Mouse (Mus musculus) kidney, embryonic 16.5 days (tissue): Measurements from ENCODE around the gene Fam84b. TPM values are rescaled to one million over a fixed set of nuclear protein-coding genes. Genes with fewer than 3 reads are reported as not detected.

ENCODE experiments used
- ATAC-seq: fragments of 200-750 bp; cut with Nextera tagmentation; 2 replicates; pipeline ENCODE4 v1.8.0; 2017; ENCODE audit warnings: moderate TSS enrichment; ENCODE audit not compliant: low FRiP score, low TSS enrichment
- H3K27ac ChIP-seq: fragments of 300-500 bp; sonication (generic); 2 replicates; pipeline ENCODE4 v1.5.1; 2014; ENCODE audit warnings: low read length
- H3K27me3 ChIP-seq: fragments of 300-500 bp; sonication (generic); 2 replicates; pipeline ENCODE4 v1.6.1; 2014; ENCODE audit warnings: low read length, control low read depth, mixed read lengths; ENCODE audit not compliant: insufficient read depth
- H3K36me3 ChIP-seq: fragments of 300-500 bp; sonication (generic); 2 replicates; pipeline ENCODE4 v1.6.1; 2014; ENCODE audit warnings: low read length, control low read depth, mixed read lengths; ENCODE audit not compliant: insufficient read depth
- H3K4me1 ChIP-seq: fragments of 300-500 bp; sonication (generic); 2 replicates; pipeline ENCODE4 v1.6.1; 2014; ENCODE audit warnings: low read length, control low read depth, mixed read lengths; ENCODE audit not compliant: insufficient read depth
- H3K4me2 ChIP-seq: fragments of 300-500 bp; sonication (generic); replicated peaks from 2 replicates; pipeline ENCODE4 v1.6.1; 2014; ENCODE audit warnings: low read depth, low read length
- H3K4me3 ChIP-seq: fragments of 300-500 bp; sonication (generic); 2 replicates; pipeline ENCODE4 v1.5.1; 2014; ENCODE audit warnings: mild to moderate bottlenecking, low read length
- H3K9ac ChIP-seq: fragments of 300-500 bp; sonication (generic); replicated peaks from 2 replicates; pipeline ENCODE4 v1.6.1; 2014; ENCODE audit warnings: low read length
- H3K9me3 ChIP-seq: fragments of 300-500 bp; sonication (generic); 2 replicates; pipeline ENCODE4 v1.6.1; 2016; ENCODE audit warnings: low read length, control low read depth
- WGBS: fragments of 180-500 bp; shearing (Covaris S2); extraction: QIAGEN DNeasy Blood & Tissue Kit; methylation state at CpG from one replicate; pipeline ENCODE4 v1.1.7; 2014; 5-methylcytosine and 5-hydroxymethylcytosine counted together
- polyA plus RNA-seq: library from polyadenylated mRNA; unstranded; fragments of >200 nt; fragmentation: Nextera tagmentation; extraction: Ambion mirVana; gene quantifications from 2 replicates; pipeline ENCODE4 v1.2.1, GENCODE M21; 2015

Gene Fam84b
- 26.5 and 28.2 TPM in 2 replicates for polyA plus RNA-seq

GRCm38 (mm10) chr15:60853231-60853999, at the start of gene Fam84b:
TSS of gene Fam84b (minus strand) at chr15:60853778.
- ATAC-seq: peak; percentile 81
- no peak within 1 kb of the TSS for H3K4me3 ChIP-seq
- H3K4me2 ChIP-seq: peak within 1 kb of the TSS; percentile 40
- H3K27ac ChIP-seq: peak within 1 kb of the TSS; percentile 63; the same call in 1 of the 2 replicates
- no peaks in the 10 kb centered on the region for H3K27me3 ChIP-seq
- H3K9me3 ChIP-seq: peaks cover 3% of the 10 kb centered on the region
- peaks cover 11% of the 10 kb centered on the region for H3K4me1 ChIP-seq
- no peaks in the 10 kb centered on the region for H3K36me3 ChIP-seq
- WGBS: 17% methylated on average over 17 of the region's 17 CpGs
- H3K9ac ChIP-seq: 0 out of 2 replicates have a peak within 1 kb of the TSS, but pooled peaks have one; percentile 31

GRCm38 (mm10) chr15:60898187-60898965, 44.8 kb upstream of the Fam84b start:
- Histone ChIP-seq H3K27me3 (no peaks in the 10 kb centered on the region), H3K9me3 (no peaks in the 10 kb centered on the region), H3K27ac (no peak overlapping the region), H3K4me1 (no peaks in the 10 kb centered on the region), H3K4me3 (no peak overlapping the region), H3K9ac (no peak overlapping the region), H3K36me3 (no peaks in the 10 kb centered on the region), H3K4me2 (no peak overlapping the region)
- no peak for ATAC-seq
- WGBS: 34% methylated on average over 6 of the region's 6 CpGs

GRCm38 (mm10) chr15:60896040-60896439, 42.5 kb upstream of the Fam84b start:
- 71% methylated on average over 2 of the region's 2 CpGs for WGBS
- no peak overlapping the region for H3K9ac ChIP-seq
- no peaks in the 10 kb centered on the region for H3K36me3 ChIP-seq
- no peak overlapping the region for H3K4me3 ChIP-seq
- H3K9me3 ChIP-seq: no peaks in the 10 kb centered on the region
- no peak overlapping the region for H3K4me2 ChIP-seq
- H3K27me3 ChIP-seq: no peaks in the 10 kb centered on the region
- H3K4me1 ChIP-seq: no peaks in the 10 kb centered on the region
- no peak overlapping the region for H3K27ac ChIP-seq
- no peak for ATAC-seq

GRCm38 (mm10) chr15:60892976-60893463, 39.4 kb upstream of the Fam84b start:
- H3K4me2 ChIP-seq: no peak overlapping the region
- no peak overlapping the region for H3K4me3 ChIP-seq
- no peaks in the 10 kb centered on the region for H3K9me3 ChIP-seq
- ATAC-seq: no peak
- 63% methylated on average over 3 of the region's 3 CpGs for WGBS
- H3K27ac ChIP-seq: no peak overlapping the region
- no peak overlapping the region for H3K9ac ChIP-seq
- no peaks in the 10 kb centered on the region for H3K36me3 ChIP-seq
- no peaks in the 10 kb centered on the region for H3K27me3 ChIP-seq
- H3K4me1 ChIP-seq: no peaks in the 10 kb centered on the region

GRCm38 (mm10) chr15:60888724-60889123, 35.1 kb upstream of the Fam84b start:
- Histone ChIP-seq H3K36me3 (no peaks in the 10 kb centered on the region), H3K4me3 (no peak overlapping the region), H3K9me3 (no peaks in the 10 kb centered on the region), H3K4me2 (no peak overlapping the region), H3K9ac (no peak overlapping the region), H3K27ac (no peak overlapping the region), H3K27me3 (no peaks in the 10 kb centered on the region), H3K4me1 (no peaks in the 10 kb centered on the region)
- ATAC-seq: no peak
- 86% methylated on average over 2 of the region's 2 CpGs for WGBS

- no peak overlapping the region for H3K9ac ChIP-seq
- no peaks in the 10 kb centered on the region for H3K4me1 ChIP-seq
- no peaks in the 10 kb centered on the region for H3K9me3 ChIP-seq
- ATAC-seq: no peak
- 79% methylated on average over 6 of the region's 6 CpGs for WGBS
- no peaks in the 10 kb centered on the region for H3K36me3 ChIP-seq
- H3K4me2 ChIP-seq: no peak overlapping the region
- no peaks in the 10 kb centered on the region for H3K27me3 ChIP-seq
- no peak overlapping the region for H3K4me3 ChIP-seq
- H3K27ac ChIP-seq: no peak overlapping the region
Observed at GRCm38 (mm10) chr15:60875721-60876120, 22.1 kb upstream of the Fam84b start.

GRCm38 (mm10) chr15:60862417-60862816, 8.8 kb upstream of the Fam84b start:
- H3K4me2 ChIP-seq: no peak overlapping the region
- H3K9ac ChIP-seq: no peak overlapping the region
- H3K36me3 ChIP-seq: no peaks in the 10 kb centered on the region
- H3K27me3 ChIP-seq: no peaks in the 10 kb centered on the region
- H3K27ac ChIP-seq: no peak overlapping the region
- ATAC-seq: no peak
- H3K4me3 ChIP-seq: no peak overlapping the region
- no peaks in the 10 kb centered on the region for H3K9me3 ChIP-seq
- peaks cover 5% of the 10 kb centered on the region; the same call in 1 of the 2 replicates for H3K4me1 ChIP-seq
- 81% methylated on average over 3 of the region's 3 CpGs for WGBS

- peaks cover 11% of the 10 kb centered on the region for H3K4me1 ChIP-seq
- no peak overlapping the region for H3K4me2 ChIP-seq
- no peak overlapping the region for H3K27ac ChIP-seq
- 76% methylated on average over 1 of the region's 1 CpGs for WGBS
- no peak for ATAC-seq
- H3K9me3 ChIP-seq: peaks cover 3% of the 10 kb centered on the region
- no peaks in the 10 kb centered on the region for H3K36me3 ChIP-seq
- no peak overlapping the region for H3K9ac ChIP-seq
- H3K27me3 ChIP-seq: no peaks in the 10 kb centered on the region
- H3K4me3 ChIP-seq: no peak overlapping the region
Observed at GRCm38 (mm10) chr15:60855112-60855511, 1.5 kb upstream of the Fam84b start.

GRCm38 (mm10) chr15:60854151-60854550, 573 bp upstream of the Fam84b start:
- WGBS: 79% methylated on average over 4 of the region's 4 CpGs
- Histone ChIP-seq H3K9me3 (peaks cover 3% of the 10 kb centered on the region), H3K4me2 (no peak overlapping the region), H3K36me3 (no peaks in the 10 kb centered on the region), H3K9ac (no peak overlapping the region), H3K27me3 (no peaks in the 10 kb centered on the region), H3K27ac (no peak overlapping the region), H3K4me3 (no peak overlapping the region), H3K4me1 (peaks cover 11% of the 10 kb centered on the region)
- no peak for ATAC-seq

- H3K36me3 ChIP-seq: no peaks in the 10 kb centered on the region
- no peak overlapping the region for H3K9ac ChIP-seq
- H3K4me2 ChIP-seq: no peak overlapping the region
- WGBS: 71% methylated on average over 3 of the region's 3 CpGs
- H3K4me1 ChIP-seq: peaks cover 20% of the 10 kb centered on the region
- no peak for ATAC-seq
- H3K9me3 ChIP-seq: no peaks in the 10 kb centered on the region
- no peaks in the 10 kb centered on the region for H3K27me3 ChIP-seq
- no peak overlapping the region for H3K27ac ChIP-seq
- no peak overlapping the region for H3K4me3 ChIP-seq
Observed at GRCm38 (mm10) chr15:60848630-60849029, 4.9 kb downstream of the Fam84b start.
